Mouse (Mus musculus) forebrain, embryonic 14.5 days (tissue): ENCODE measurements around the gene Smg5. TPM values are rescaled to one million over a fixed set of nuclear protein-coding genes. Genes with fewer than 3 reads are reported as not detected.
A peak's percentile ranks its signal among the peaks of the same experiment; 100 is the strongest.
"Not testable (repeated sequence)": the region's sequence is repeated elsewhere in the genome, so short reads cannot be mapped to it uniquely, and the experiment has no call there.

Experiments used
- ATAC-seq: fragments of 200-750 bp; cut with Nextera tagmentation; 2 replicates; pipeline ENCODE4 v1.8.0; 2017; ENCODE audit warnings: mild to moderate bottlenecking, moderate library complexity
- DNase-seq: peaks from one replicate; pipeline ENCODE4 v3.0.0-alpha.2; 2015; ENCODE audit warnings: low spot score
- H3K27ac ChIP-seq: fragments of 300-500 bp; sonication (generic); 2 replicates; pipeline ENCODE4 v1.5.1; 2014; ENCODE audit warnings: low read depth, mild to moderate bottlenecking, control low read depth, low read length, moderate library complexity
- H3K27me3 ChIP-seq: fragments of 300-500 bp; sonication (generic); replicated peaks from 2 replicates; pipeline ENCODE4 v1.6.1; 2014; ENCODE audit warnings: low read length, control low read depth, mixed read lengths; ENCODE audit not compliant: control insufficient read depth, insufficient read depth
- H3K36me3 ChIP-seq: fragments of 300-500 bp; sonication (generic); 2 replicates; pipeline ENCODE4 v1.6.1; 2014; ENCODE audit warnings: low read length, control low read depth; ENCODE audit not compliant: control insufficient read depth, insufficient read depth
- H3K4me1 ChIP-seq: fragments of 300-500 bp; sonication (generic); 2 replicates; pipeline ENCODE4 v1.6.1; 2014; ENCODE audit warnings: antibody characterized with exemption, low read length, control low read depth; ENCODE audit not compliant: control insufficient read depth, insufficient read depth
- H3K4me2 ChIP-seq: fragments of 300-500 bp; sonication (generic); 2 replicates; pipeline ENCODE4 v1.6.1; 2014; ENCODE audit warnings: mild to moderate bottlenecking, control low read depth, low read length
- H3K4me3 ChIP-seq: fragments of 300-500 bp; sonication (generic); 2 replicates; pipeline ENCODE4 v1.5.1; 2014; ENCODE audit warnings: low read depth, low read length, control low read depth
- H3K9ac ChIP-seq: fragments of 300-500 bp; sonication (generic); 2 replicates; pipeline ENCODE4 v1.6.1; 2014; ENCODE audit warnings: mild to moderate bottlenecking, low read length, control low read depth, moderate library complexity
- H3K9me3 ChIP-seq: fragments of 300-500 bp; sonication (generic); replicated peaks from 2 replicates; pipeline ENCODE4 v1.6.1; 2016; ENCODE audit warnings: low read length, control low read depth, mixed read lengths; ENCODE audit not compliant: control insufficient read depth
- WGBS: fragments of 180-500 bp; shearing (Covaris S2); extraction: QIAGEN DNeasy Blood & Tissue Kit; methylation state at CpG from one replicate; pipeline ENCODE4 v1.1.7; 2014; 5-methylcytosine and 5-hydroxymethylcytosine counted together
- polyA plus RNA-seq: library from polyadenylated mRNA; unstranded; fragments of >200 nt; fragmentation: Nextera tagmentation; extraction: Ambion mirVana; gene quantifications from 2 replicates; pipeline ENCODE4 v1.2.1, GENCODE M21; 2014

The Smg5 gene
- polyA plus RNA-seq, 1 experiment from 2014 or later, result 36.0 TPM

DNA sequence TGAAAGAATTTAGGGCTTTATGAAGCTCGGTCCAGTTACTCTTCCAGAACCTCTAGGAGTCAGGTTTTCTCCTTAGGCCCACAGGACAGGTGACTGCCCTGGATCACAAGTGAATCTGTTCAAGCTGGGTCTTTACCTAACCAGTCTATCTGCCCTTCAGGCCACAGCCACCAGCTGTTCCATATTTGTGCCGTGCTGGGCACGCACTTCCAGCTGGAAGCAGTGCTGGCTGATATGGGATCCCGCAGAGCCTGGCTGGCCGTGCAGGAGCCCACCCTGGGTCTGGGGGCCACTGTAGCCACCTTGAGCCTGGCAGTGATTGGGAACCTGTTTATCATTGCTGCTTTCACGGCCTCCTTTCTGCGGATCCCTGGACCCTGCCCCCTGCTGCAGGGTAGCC is 40.6 kb downstream of the Smg5 start:
- not testable (repeated sequence) for H3K9me3 ChIP-seq, H3K4me2 ChIP-seq, DNase-seq, H3K36me3 ChIP-seq, H3K4me3 ChIP-seq, H3K4me1 ChIP-seq, H3K9ac ChIP-seq, H3K27me3 ChIP-seq
- 26% methylated on average over 5 of the region's 7 CpGs for WGBS
- ATAC-seq, result peak; percentile 21
- H3K27ac ChIP-seq, result 0 out of 2 replicates have a peak overlapping the region, but pooled peaks have one; percentile 57

DNA sequence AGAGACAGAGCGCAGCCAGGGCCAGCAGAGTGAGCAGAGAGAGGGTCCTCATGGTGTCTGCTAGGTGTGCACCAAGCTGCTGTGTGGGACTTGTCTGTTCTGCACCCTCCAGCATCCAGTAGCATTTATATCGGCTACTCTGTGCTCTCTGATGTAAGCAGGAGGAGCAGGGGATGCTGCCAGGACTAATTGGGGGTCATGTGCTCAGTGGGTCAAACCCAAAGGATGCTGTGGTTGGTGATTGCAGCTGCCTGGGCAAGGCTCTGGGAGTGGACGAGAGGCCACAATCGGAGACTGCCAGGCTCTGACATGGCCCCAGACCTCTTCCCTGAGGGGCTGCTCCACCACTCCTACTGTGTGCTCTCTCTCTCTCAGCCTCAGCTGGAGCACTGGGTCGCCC is 42.5 kb downstream of the Smg5 start, which contains the start of gene Bglap2:
Gene Bglap2, minus strand, starts transcription at position 101 of the 400 bp plus-strand sequence.
- not testable (repeated sequence) for H3K4me2 ChIP-seq, H3K4me1 ChIP-seq, DNase-seq, H3K4me3 ChIP-seq, H3K9me3 ChIP-seq, H3K9ac ChIP-seq, H3K27ac ChIP-seq, ATAC-seq, H3K36me3 ChIP-seq, H3K27me3 ChIP-seq
- 67% methylated on average over 4 of the region's 5 CpGs for WGBS

DNA sequence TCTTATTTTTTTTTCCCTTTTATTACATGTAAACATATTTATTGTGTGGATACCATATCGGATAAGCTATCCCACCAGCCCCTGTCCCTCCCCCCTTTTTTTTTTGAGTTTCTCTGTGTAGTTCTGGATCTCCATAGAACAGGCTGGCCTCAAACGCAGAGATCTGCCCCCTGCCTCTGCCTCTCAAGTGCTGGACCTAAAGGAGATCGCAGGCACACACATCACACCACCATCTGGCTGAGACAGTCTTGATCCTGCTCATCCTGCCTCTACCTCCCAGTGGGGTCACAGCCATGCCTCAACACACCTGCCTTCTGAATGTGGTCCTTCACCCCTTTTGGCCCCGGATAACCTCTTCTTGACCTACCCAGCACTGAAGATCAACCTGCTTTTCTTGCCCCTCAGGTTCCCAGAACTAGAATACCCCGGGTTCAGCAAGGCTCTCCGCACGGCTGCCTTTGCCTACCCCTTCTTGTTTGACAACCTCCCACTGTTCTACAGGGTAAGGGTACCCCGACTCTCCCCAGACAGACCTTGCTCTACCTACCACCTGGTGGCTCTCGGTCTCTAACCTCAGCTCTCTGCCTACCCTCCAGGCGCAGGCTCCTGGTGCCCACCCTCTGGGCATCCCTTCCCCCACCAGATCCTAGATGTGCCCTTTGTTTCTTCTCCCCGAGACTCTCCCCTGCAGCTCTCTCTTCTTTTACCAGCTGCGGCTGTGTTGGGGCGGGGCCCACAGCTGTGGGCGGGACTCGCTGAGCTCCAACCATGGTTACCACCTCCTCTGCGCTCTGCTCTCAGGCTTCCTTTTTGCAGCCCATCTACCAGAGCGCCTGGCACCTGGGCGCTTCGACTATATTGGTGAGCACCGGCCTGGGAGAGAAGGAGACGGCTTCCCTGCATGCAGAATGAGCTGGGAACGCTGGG is 45.6 kb downstream of the Smg5 start:
- DNase-seq (peak; percentile 80), ATAC-seq (peak; percentile 93)
- H3K36me3 ChIP-seq, H3K9me3 ChIP-seq, H3K4me1 ChIP-seq, H3K27me3 ChIP-seq, H3K4me3 ChIP-seq: not testable (repeated sequence)
- Histone ChIP-seq H3K4me2 (peak overlapping the region; percentile 45), H3K27ac (peak overlapping the region; percentile 66), H3K9ac (0 out of 2 replicates have a peak overlapping the region, but pooled peaks have one; percentile 29)
- WGBS, result 6% methylated on average over 20 of the region's 22 CpGs

DNA sequence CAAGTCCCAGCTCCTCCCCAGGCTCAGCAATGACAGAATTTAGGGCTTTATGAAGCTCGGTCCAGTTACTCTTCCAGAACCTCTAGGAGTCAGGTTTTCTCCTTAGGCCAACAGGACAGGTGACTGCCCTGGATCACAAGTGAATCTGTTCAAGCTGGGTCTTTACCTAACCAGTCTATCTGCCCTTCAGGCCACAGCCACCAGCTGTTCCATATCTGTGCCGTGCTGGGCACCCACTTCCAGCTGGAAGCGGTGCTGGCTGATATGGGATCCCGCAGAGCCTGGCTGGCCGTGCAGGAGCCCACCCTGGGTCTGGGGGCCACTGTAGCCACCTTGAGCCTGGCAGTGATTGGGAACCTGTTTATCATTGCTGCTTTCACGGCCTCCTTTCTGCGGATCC is 46.3 kb downstream of the Smg5 start:
- ATAC-seq, result peak; percentile 40

GRCm38 (mm10) chr3:88384364-88384763 is 48.3 kb downstream of the Smg5 start, which contains the start of gene Bglap:
Gene Bglap (minus strand): TSS chr3:88384464.
- Histone ChIP-seq H3K9ac (no peak within 1 kb of the TSS), H3K27ac (no peak within 1 kb of the TSS), H3K36me3 (no peaks in the 10 kb centered on the region), H3K27me3 (no peaks in the 10 kb centered on the region), H3K4me3 (no peak within 1 kb of the TSS), H3K4me1 (no peaks in the 10 kb centered on the region), H3K9me3 (no peaks in the 10 kb centered on the region), H3K4me2 (no peak within 1 kb of the TSS)
- no peak for ATAC-seq
- no peak for DNase-seq
- 82% methylated on average over 5 of the region's 5 CpGs for whole genome bisulfite sequencing

More for the DNA sequence above, 46.3 kb downstream of the Smg5 start:
- not testable (repeated sequence) for H3K4me1 ChIP-seq, H3K27ac ChIP-seq, H3K4me3 ChIP-seq, H3K27me3 ChIP-seq, H3K9me3 ChIP-seq, DNase-seq, H3K36me3 ChIP-seq, H3K9ac ChIP-seq
- peak overlapping the region; percentile 45; the same call in 1 of the 2 replicates for H3K4me2 ChIP-seq
- WGBS, result 38% methylated on average over 1 of the region's 7 CpGs

DNA sequence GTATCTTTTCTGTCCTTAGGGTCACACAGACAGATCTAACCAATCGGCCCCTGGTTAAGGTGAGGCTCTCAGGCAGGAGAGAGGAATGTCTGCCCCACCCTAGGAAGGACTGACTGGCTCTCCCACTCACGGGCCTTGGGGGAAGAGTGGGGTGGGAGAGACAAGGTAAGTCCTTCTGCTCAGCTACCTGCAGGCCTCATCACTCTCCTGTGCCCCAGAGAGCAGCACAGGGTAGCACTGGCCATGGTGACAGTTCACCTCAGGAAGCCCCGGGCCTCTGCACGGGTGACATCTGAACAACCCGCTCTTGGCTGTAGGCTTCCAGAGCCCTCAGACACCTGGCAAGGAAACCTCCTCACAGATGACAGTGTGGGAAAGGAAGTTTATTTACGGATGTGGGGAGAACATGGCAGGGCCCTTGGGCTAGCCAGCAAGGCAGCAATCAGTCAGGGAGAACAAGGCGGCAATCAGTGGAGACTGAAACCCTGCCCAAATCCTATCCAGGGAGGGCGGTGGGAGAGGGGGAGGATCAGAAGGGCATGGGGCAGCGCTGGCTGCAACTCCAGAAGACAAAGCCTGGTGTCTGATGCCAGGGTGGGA is 57.8 kb downstream of the Smg5 start:
- WGBS, result 93% methylated on average over 9 of the region's 9 CpGs
- H3K9me3 ChIP-seq, result no peaks in the 10 kb centered on the region
- no peaks in the 10 kb centered on the region for H3K4me1 ChIP-seq
- DNase-seq (no peak), ATAC-seq (no peak)
- H3K4me3 ChIP-seq, result no peak overlapping the region
- no peak overlapping the region for H3K27ac ChIP-seq
- no peaks in the 10 kb centered on the region for H3K27me3 ChIP-seq
- no peak overlapping the region for H3K4me2 ChIP-seq
- H3K36me3 ChIP-seq, result no peaks in the 10 kb centered on the region; the same call in 1 of the 2 replicates
- no peak overlapping the region for H3K9ac ChIP-seq

- H3K4me3 ChIP-seq, result no peak overlapping the region
- no peak for ATAC-seq
- no peaks in the 10 kb centered on the region for H3K9me3 ChIP-seq
- H3K36me3 ChIP-seq, result no peaks in the 10 kb centered on the region; the same call in 1 of the 2 replicates
- no peak overlapping the region for H3K4me2 ChIP-seq
- no peak for DNase-seq
- H3K9ac ChIP-seq, result no peak overlapping the region
- WGBS, result 94% methylated on average over 6 of the region's 6 CpGs
- no peaks in the 10 kb centered on the region for H3K4me1 ChIP-seq
- no peak overlapping the region for H3K27ac ChIP-seq
- H3K27me3 ChIP-seq, result no peaks in the 10 kb centered on the region
These were observed 59.2 kb downstream of the Smg5 start for GRCm38 (mm10) chr3:88395288-88395687.

DNA sequence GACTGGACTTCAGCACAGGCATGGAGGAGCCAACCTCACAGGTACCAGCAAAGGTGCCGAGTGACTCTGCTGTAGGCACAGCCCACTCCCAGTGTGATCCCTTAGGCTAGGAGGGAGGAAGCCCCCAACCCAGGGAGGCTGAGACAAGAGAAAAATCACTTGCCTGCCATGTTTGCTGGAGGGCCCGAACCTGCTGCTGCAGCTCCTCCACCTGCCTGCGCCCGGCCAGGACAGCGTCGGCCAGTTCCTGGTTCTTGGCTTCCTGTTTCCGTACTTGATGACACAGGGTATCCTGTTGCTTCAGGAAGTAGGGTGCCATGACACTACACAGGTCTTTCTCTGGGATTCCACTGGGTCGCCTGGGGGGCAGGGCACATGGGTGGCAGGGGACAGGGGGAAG is 59.7 kb downstream of the Smg5 start:
- no peaks in the 10 kb centered on the region; the same call in 1 of the 2 replicates for H3K36me3 ChIP-seq
- ATAC-seq, result no peak
- no peaks in the 10 kb centered on the region for H3K4me1 ChIP-seq
- 95% methylated on average over 8 of the region's 8 CpGs for WGBS
- no peak overlapping the region for H3K4me2 ChIP-seq
- H3K4me3 ChIP-seq, result no peak overlapping the region
- no peak for DNase-seq
- H3K9ac ChIP-seq, result no peak overlapping the region
- H3K9me3 ChIP-seq, result no peaks in the 10 kb centered on the region
- H3K27me3 ChIP-seq, result no peaks in the 10 kb centered on the region
- H3K27ac ChIP-seq, result no peak overlapping the region

DNA sequence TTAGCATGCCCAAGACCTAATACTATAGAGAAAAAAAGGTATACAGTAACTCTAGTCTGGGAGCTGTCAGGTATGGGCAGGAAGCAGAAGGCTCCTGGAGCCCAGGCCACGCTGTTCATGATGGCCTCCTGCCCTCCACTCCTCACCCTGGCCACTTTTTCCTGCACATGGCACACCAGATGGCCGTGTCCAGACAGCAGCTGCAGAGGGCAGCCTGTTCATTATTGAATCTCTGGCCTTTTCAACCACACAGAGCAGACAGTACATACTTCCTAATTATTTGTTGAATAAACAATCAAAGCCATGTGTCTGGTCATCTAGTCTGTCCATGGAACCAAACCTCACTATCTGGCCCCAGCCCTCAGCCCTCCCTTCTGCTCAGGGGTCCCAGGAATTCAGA is 62.6 kb downstream of the Smg5 start:
- Histone ChIP-seq H3K36me3 (peaks cover 3% of the 10 kb centered on the region; the same call in 1 of the 2 replicates), H3K27ac (no peak overlapping the region), H3K4me2 (no peak overlapping the region), H3K9me3 (no peaks in the 10 kb centered on the region), H3K9ac (no peak overlapping the region), H3K4me1 (no peaks in the 10 kb centered on the region), H3K27me3 (no peaks in the 10 kb centered on the region), H3K4me3 (no peak overlapping the region)
- DNase-seq (no peak), ATAC-seq (no peak)
- 89% methylated on average over 2 of the region's 2 CpGs for WGBS
